Mouse (Mus musculus) kidney, embryonic 16.5 days (tissue): ENCODE measurements at regions not wholly inside any gene's neighbourhood (a gene's known extent, or its start where the extent isn't known, plus 50 kb on each side); places are given as distances from the start of the nearest gene placed in this dataset.

ENCODE experiments used
- ATAC-seq: fragments of 200-750 bp; cut with Nextera tagmentation; 2 replicates; pipeline ENCODE4 v1.8.0; 2017; ENCODE audit warnings: moderate TSS enrichment; ENCODE audit not compliant: low FRiP score, low TSS enrichment
- H3K27ac ChIP-seq: fragments of 300-500 bp; sonication (generic); 2 replicates; pipeline ENCODE4 v1.5.1; 2014; ENCODE audit warnings: low read length
- H3K27me3 ChIP-seq: fragments of 300-500 bp; sonication (generic); 2 replicates; pipeline ENCODE4 v1.6.1; 2014; ENCODE audit warnings: low read length, control low read depth, mixed read lengths; ENCODE audit not compliant: insufficient read depth
- H3K36me3 ChIP-seq: fragments of 300-500 bp; sonication (generic); 2 replicates; pipeline ENCODE4 v1.6.1; 2014; ENCODE audit warnings: low read length, control low read depth, mixed read lengths; ENCODE audit not compliant: insufficient read depth
- H3K4me1 ChIP-seq: fragments of 300-500 bp; sonication (generic); 2 replicates; pipeline ENCODE4 v1.6.1; 2014; ENCODE audit warnings: low read length, control low read depth, mixed read lengths; ENCODE audit not compliant: insufficient read depth
- H3K4me2 ChIP-seq: fragments of 300-500 bp; sonication (generic); replicated peaks from 2 replicates; pipeline ENCODE4 v1.6.1; 2014; ENCODE audit warnings: low read depth, low read length
- H3K4me3 ChIP-seq: fragments of 300-500 bp; sonication (generic); 2 replicates; pipeline ENCODE4 v1.5.1; 2014; ENCODE audit warnings: mild to moderate bottlenecking, low read length
- H3K9ac ChIP-seq: fragments of 300-500 bp; sonication (generic); replicated peaks from 2 replicates; pipeline ENCODE4 v1.6.1; 2014; ENCODE audit warnings: low read length
- H3K9me3 ChIP-seq: fragments of 300-500 bp; sonication (generic); 2 replicates; pipeline ENCODE4 v1.6.1; 2016; ENCODE audit warnings: low read length, control low read depth
- WGBS: fragments of 180-500 bp; shearing (Covaris S2); extraction: QIAGEN DNeasy Blood & Tissue Kit; methylation state at CpG from one replicate; pipeline ENCODE4 v1.1.7; 2014; 5-methylcytosine and 5-hydroxymethylcytosine counted together

- no peak overlapping the region for H3K4me3 ChIP-seq
- H3K4me1 ChIP-seq: peaks cover 11% of the 10 kb centered on the region; the same call in 1 of the 2 replicates
- H3K27me3 ChIP-seq: no peaks in the 10 kb centered on the region
- H3K36me3 ChIP-seq: no peaks in the 10 kb centered on the region
- WGBS: 23% methylated on average over 5 of the region's 5 CpGs
- no peak for ATAC-seq
- no peaks in the 10 kb centered on the region for H3K9me3 ChIP-seq
- no peak overlapping the region for H3K9ac ChIP-seq
- no peak overlapping the region for H3K27ac ChIP-seq
- H3K4me2 ChIP-seq: no peak overlapping the region
Observed at GRCm38 (mm10) chr17:79457636-79458035, 102.7 kb upstream of the Cdc42ep3 start.

- 59% methylated on average over 3 of the region's 3 CpGs for WGBS
- H3K36me3 ChIP-seq: no peaks in the 10 kb centered on the region
- no peak overlapping the region for H3K27ac ChIP-seq
Observed at GRCm38 (mm10) chr17:79461681-79462091, 106.8 kb upstream of the Cdc42ep3 start.

GRCm38 (mm10) chr17:79463074-79463694, 108.3 kb upstream of the Cdc42ep3 start:
- Histone ChIP-seq H3K27me3 (no peaks in the 10 kb centered on the region), H3K9ac (no peak overlapping the region), H3K27ac (no peak overlapping the region), H3K4me3 (no peak overlapping the region), H3K4me2 (no peak overlapping the region), H3K4me1 (no peaks in the 10 kb centered on the region), H3K9me3 (no peaks in the 10 kb centered on the region), H3K36me3 (no peaks in the 10 kb centered on the region)
- 88% methylated on average over 10 of the region's 10 CpGs for WGBS
- ATAC-seq: no peak

More at GRCm38 (mm10) chr17:79461681-79462091, 106.8 kb upstream of the Cdc42ep3 start:
- Histone ChIP-seq H3K9me3 (no peaks in the 10 kb centered on the region), H3K27me3 (no peaks in the 10 kb centered on the region), H3K4me2 (no peak overlapping the region), H3K4me3 (no peak overlapping the region), H3K9ac (no peak overlapping the region), H3K4me1 (no peaks in the 10 kb centered on the region)
- no peak for ATAC-seq

- WGBS: 89% methylated on average over 9 of the region's 9 CpGs
- no peaks in the 10 kb centered on the region for H3K27me3 ChIP-seq
- H3K9me3 ChIP-seq: no peaks in the 10 kb centered on the region
- no peak overlapping the region for H3K4me3 ChIP-seq
- no peak for ATAC-seq
- H3K4me1 ChIP-seq: no peaks in the 10 kb centered on the region
- H3K36me3 ChIP-seq: no peaks in the 10 kb centered on the region
- no peak overlapping the region for H3K27ac ChIP-seq
- no peak overlapping the region for H3K4me2 ChIP-seq
- H3K9ac ChIP-seq: no peak overlapping the region
Observed at GRCm38 (mm10) chr17:79465666-79466065, 110.8 kb upstream of the Cdc42ep3 start.

- no peaks in the 10 kb centered on the region for H3K9me3 ChIP-seq
- ATAC-seq: no peak
- H3K27ac ChIP-seq: no peak overlapping the region
- H3K4me2 ChIP-seq: no peak overlapping the region
- H3K4me3 ChIP-seq: no peak overlapping the region
- no peak overlapping the region for H3K9ac ChIP-seq
- H3K27me3 ChIP-seq: no peaks in the 10 kb centered on the region
- peaks cover 3% of the 10 kb centered on the region; the same call in 1 of the 2 replicates for H3K4me1 ChIP-seq
- WGBS: 62% methylated on average over 2 of the region's 2 CpGs
- no peaks in the 10 kb centered on the region for H3K36me3 ChIP-seq
Observed at GRCm38 (mm10) chr17:79471639-79472038, 116.7 kb upstream of the Cdc42ep3 start.

DNA sequence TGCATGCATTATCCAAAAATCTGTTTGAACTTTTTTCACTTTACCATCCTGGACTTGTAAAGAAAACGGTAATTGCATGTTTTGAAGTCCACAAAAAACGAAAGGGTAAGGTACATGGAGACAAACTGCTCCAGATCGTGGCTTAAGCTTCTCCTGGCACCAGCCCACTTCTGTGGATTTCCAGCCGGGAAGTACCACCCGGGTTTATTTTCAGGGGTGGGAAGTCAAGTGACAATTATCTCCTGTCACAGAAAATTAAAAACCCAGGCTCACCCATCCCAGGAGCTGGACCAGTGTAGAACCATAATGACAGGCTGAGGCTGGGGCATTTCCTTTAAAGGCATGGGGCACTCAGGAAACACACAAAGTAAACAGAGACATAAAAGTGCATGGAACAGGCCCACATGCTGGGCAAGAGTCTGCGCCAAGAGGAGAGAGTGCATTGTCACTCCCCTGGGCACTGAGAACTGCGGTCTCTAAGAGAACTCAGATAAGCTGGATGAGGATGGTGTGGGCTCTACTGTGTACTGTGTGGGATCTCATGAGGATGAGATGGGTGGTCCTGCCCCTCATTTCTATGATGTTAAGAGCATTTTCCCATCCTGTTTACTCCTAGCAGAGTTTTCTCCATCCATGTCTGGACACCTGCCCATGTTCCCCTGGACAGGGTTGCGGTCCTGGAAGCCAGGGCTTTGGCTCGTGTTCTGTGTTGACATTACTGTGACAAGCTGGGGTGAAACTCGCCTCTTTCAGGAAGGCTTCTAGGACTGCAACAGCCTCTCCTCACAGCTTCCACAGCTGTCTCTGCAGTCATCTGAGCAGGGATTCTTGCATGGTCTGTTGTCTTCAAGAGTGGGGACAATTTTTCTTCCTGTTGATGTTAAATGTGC, 117.5 kb upstream of the Cdc42ep3 start:
- Histone ChIP-seq H3K36me3 (no peaks in the 10 kb centered on the region), H3K27ac (no peak overlapping the region), H3K4me1 (peaks cover 3% of the 10 kb centered on the region; the same call in 1 of the 2 replicates), H3K9me3 (no peaks in the 10 kb centered on the region), H3K4me2 (no peak overlapping the region), H3K9ac (no peak overlapping the region), H3K4me3 (no peak overlapping the region), H3K27me3 (no peaks in the 10 kb centered on the region)
- WGBS: 40% methylated on average over 10 of the region's 10 CpGs
- no peak for ATAC-seq

DNA sequence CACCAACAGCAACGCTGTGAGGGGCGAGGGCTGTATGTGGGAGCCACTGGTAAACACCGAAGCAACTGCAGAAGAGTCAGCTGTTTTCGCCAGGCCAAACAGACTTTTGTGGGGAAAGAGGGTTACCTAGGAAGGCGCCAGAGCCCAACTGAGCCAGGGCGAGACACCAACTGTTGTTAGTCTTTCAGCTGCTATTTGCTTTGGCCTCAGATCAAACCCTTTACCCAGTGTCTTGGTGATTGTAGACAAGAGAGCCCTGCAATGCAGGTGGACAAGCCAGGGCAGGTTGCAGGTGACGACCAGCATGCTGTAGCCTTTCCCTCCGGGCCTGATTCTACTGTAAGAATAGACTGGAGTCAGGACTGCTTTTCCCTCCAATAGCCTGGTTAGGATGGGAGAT, 121.8 kb upstream of the Cdc42ep3 start:
- ATAC-seq: no peak

DNA sequence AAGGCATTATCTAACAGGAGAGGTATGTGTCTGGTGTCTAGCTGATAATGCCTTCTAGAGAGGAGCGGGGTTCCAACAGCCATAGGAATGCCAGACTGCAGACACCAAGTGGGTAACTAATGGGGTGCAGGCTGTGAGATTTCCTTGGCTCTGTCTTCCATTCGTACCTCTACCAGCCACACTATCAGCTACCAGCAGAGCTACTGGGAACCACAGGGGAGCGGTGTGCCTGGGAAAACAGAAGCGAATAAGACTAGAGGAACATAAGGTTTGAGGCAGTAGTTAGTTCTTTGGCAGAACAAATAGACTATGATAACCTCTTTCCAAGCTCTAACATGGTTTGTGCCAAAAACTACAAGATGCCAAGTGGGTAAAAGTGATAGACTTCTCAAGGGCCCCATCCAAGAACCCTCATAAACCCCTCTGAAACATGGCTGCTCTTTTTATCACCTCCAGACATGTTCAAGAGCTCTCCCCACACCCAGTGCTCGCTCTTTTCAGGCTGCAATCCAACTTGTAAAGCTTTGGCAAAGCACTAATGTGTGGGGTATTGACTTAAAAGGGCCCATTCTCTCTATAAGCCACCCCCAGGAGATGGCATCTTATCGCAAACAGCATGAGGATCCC, 126.3 kb upstream of the Cdc42ep3 start:
- Histone ChIP-seq H3K9me3 (no peaks in the 10 kb centered on the region), H3K27ac (no peak overlapping the region), H3K4me3 (no peak overlapping the region), H3K36me3 (no peaks in the 10 kb centered on the region), H3K27me3 (no peaks in the 10 kb centered on the region), H3K4me2 (no peak overlapping the region), H3K9ac (no peak overlapping the region), H3K4me1 (no peaks in the 10 kb centered on the region)
- no peak for ATAC-seq
- 85% methylated on average over 6 of the region's 6 CpGs for WGBS

More for the DNA sequence above, 121.8 kb upstream of the Cdc42ep3 start:
- no peaks in the 10 kb centered on the region for H3K27me3 ChIP-seq
- no peak overlapping the region for H3K4me3 ChIP-seq
- H3K27ac ChIP-seq: no peak overlapping the region
- WGBS: 88% methylated on average over 8 of the region's 8 CpGs
- H3K9ac ChIP-seq: no peak overlapping the region
- H3K4me2 ChIP-seq: no peak overlapping the region
- H3K4me1 ChIP-seq: peaks cover 3% of the 10 kb centered on the region; the same call in 1 of the 2 replicates
- H3K36me3 ChIP-seq: no peaks in the 10 kb centered on the region
- no peaks in the 10 kb centered on the region for H3K9me3 ChIP-seq

- Histone ChIP-seq H3K9me3 (no peaks in the 10 kb centered on the region), H3K4me1 (no peaks in the 10 kb centered on the region), H3K4me3 (no peak overlapping the region), H3K36me3 (no peaks in the 10 kb centered on the region), H3K27me3 (no peaks in the 10 kb centered on the region), H3K4me2 (no peak overlapping the region), H3K27ac (no peak overlapping the region), H3K9ac (no peak overlapping the region)
- ATAC-seq: no peak
- WGBS: 79% methylated on average over 4 of the region's 4 CpGs
Observed at GRCm38 (mm10) chr17:79481936-79482335, 127.0 kb upstream of the Cdc42ep3 start.
